Mouse (Mus musculus) right cerebral cortex, adult 2 months (tissue): ENCODE data around the gene Fsd2.

Experiments
- DNase-seq, 2 experiments: peaks; one replicate each; pipeline ENCODE4 v3.0.0; 2021 to 2022; ENCODE audit warnings: low spot score in 2 of 2

Fsd2 gene

DNA sequence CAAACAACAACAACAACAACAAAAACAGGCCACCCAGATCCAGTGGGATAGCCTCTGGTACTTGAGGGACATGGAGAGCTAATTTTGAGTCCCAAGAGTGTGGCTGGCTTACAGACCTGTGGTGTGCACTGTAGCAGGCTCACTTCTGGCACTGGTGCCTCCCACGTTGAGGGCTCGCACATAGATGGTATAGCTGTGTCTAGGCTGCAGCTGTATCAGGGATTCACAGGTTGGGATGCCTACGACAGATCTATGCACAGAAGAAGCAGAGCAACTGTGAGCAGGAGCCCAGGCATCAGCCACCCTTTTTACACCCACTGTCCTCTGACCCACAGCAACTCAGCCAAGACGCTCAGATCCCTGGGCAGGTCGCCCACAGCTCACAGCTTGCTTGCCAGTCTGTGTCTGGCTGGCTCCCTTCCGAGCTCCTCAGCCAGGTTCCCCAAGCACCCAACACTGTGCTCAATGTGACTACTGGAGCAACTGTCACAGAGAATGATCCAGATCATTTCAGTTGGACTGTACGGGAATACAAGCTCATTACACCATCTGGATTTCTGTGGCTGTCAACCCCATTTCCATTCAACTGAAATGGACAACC is 24.7 kb downstream of the Fsd2 start:
- DNase-seq: peak; percentile 41 to 78

DNA sequence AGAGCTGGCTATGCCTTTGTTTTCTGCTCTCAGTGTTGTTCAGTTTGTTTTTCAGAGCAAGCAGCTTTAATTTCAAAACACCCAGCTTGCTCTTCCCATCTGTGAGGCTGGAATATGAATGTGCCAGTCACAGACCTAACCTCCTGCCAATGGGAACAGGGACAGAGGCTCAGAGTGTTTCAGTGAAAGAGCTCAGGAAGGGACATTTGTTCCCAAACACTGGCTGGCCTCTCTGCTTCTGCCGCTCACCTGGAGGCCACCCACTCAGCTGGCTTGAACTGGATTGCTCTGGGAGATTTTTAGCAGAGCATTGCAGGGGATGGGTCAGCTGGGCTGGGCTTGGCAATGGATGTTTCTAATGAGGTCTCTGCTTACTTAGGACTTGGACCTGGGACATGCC is 25.7 kb downstream of the Fsd2 start:
- DNase-seq: no peak

DNA sequence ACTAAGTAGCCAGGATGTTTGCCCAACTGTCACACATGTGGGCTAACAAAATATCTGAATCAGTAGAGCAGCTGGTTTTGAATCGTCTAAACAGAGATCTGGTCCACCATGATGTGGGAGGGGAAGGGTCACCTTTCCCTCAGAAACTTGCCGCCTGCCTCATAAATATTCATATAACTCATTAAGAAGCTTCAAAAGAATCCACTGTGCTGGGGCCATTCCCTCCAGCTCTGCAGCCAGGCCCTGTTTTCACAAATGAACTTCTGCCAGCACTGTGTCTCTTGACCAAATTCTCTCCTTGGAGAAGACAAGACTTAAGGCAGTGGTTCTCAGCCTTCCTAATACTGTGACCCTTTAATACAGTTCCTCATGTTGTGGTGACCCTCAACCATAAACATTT is 27.2 kb downstream of the Fsd2 start:
- DNase-seq: no peak

DNA sequence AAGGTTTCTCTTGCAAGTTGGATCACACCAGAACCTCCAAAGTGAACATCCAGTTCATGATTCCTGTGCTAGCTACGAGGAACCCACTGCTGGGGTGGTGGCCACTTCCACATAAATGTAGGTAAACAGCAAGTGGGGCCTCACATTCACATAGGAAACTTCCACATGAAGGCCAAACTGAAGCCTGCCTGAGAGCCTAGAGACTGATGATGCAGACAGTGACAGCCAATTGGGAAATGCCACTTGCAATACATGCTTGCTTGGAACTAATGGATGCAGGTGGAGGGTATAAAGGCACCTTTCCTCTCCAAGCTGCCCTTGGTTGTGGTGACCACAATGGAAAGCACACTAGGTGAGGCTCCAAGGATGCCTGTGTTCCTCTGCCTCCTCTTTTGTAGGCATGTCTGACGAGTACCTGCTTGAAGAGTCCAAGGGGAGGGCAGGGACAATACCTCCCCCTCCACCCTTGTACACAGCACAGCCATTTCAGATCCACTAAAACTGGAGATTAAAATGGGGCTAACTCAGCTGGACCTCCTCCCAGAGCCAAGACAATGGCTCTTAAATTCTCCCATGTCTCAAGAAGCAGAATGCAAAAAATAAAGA is 28.6 kb downstream of the Fsd2 start:
- peak; percentile 34 to 55 for DNase-seq

DNA sequence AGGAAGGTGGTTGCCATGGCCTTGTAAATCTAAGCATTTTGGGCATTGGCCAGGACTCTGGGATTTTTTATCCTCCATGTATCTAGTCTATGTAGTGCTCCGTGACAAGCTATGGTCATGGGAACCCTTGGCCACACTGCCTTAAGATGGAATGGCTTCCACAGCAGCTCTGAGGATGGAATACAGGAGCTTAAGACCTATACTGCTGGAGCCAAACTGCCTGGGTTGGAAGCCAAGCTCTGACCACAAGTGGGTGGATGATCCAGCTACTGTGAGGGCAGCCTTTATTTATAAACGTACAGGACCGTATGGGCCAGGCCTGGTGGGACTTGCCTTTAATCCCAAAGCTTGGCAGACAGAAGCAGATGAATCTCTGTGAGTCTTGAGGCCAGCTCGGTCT is 30.3 kb downstream of the Fsd2 start:
- no peak for DNase-seq

DNA sequence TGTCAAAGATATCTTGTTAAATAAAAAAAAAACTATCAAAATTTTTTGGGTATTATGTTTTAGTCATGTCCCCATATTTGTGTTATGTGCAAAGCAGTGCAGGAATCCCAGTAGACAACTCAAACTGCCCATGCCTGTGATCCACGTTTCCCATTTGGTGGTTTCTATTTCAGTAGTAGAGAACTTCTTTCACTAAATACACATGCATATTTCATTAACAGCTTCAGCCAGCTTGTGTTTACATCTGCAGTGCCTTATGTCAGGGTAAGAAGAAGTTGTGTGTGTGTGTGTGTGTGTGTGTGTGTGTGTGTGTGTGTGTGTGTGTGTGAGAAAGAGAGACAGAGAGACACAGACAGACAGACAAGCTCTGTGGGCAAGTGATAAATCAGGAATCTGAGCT is 35.3 kb downstream of the Fsd2 start:
- no peak for DNase-seq

DNA sequence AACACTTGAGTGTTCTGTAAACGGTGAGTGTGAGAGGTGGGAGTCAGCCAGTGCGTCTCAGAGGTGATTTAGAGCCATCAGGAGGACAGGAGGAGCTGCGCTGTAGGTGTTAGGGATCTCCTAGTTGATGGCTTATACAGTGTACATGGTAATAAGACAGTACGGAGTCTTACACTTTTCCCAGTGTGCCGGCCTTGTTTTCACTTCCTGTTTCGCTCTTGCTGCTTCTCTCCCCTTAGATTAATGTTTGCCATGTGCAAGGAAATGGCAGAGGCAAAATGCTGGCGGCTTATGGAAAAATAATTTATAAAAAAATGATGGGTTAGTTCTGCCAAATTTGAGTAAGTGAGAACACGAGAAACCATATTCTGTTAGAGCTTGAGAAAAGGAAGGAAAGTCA is 37.8 kb downstream of the Fsd2 start:
- no peak for DNase-seq

DNA sequence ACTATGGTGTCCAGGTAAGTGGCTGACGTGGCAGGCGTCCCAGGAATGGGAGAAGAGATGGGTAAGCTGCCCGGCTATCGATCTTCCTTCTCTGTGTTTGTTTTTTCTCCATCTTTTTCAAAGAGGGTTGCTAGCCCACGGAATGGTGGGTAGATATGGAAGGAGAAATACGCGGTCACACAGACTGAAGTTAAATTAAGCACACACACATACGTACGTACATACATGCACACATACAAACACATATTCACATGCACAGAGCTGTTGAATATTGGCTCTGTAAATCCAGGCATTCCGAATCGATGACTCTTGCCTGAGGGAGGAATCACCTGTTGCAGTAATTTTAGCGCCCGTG is 43.1 kb downstream of the Fsd2 start:
- no peak for DNase-seq

DNA sequence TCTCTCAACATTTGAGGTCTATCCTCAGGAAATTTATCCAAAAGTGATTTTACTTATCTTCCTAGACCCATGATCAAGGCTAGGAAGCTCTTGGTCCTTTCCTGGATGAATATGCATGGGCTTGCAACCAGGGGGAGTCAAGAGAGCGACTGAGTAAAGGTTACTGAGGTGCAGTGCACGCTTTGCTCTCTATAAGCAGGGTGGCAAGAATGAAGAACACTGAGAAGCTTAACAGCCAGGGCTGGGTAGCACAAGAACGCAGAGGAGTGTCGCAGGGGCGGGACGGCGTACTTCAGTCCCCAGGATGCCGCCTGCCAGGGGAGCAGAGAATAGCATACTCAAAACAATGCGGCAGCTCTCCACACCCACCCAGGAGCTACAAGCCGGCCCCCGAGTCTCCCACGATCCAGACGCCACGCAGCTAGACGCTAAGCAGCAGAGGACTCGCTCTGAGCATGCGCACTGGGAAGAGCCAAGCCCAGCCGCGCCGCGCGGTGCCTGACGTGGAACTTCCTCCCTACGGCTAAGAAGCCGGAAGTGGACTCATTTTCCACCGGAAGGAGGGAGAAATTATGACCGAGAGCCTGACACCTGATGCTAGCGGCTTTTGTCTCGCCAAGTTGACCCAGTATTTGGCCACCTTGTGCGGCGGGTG is 43.6 kb downstream of the Fsd2 start:
- peak; percentile 90 for DNase-seq

DNA sequence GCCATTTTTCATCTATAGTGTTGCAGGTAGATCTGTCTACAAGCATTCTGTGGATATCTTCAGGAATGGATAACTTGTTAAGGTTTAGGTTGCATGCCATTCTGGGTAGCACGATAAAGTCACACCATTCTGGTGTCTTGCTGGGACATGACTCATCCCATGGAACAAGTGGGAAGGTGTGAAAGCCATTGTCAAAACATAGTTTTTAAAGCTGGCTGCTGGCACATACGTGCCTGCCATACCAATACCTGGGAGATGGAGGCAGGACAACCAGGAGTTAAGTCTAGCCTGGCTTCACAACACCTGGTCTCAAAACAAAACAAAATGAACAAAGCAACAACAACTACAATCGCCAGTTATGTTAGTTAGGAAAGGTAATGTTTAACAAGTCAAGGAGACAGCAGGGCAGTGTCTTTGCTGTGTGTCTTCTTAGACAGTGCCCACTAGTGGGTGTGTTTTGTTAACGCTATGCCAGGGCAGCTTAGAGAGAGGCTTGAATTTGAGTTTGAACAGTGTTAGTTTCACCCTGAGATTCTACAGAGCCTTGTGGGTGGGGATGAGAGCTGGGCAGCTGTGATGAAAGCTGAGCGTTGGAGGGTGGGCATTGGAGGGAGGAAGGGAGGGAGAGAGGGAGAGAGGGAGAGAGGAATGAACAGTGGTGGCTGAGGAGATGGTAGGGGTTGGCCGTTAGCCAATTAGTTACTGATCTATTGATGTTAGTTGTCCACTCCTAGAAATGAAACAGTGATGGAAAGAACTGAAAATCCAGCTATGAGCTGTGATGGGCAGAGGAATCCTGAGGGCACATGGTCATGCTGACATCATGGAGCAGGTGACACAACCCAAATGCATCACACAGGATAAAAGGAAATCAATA is 50.4 kb downstream of the Fsd2 start:
- peak; percentile 51 to 65 for DNase-seq

DNA sequence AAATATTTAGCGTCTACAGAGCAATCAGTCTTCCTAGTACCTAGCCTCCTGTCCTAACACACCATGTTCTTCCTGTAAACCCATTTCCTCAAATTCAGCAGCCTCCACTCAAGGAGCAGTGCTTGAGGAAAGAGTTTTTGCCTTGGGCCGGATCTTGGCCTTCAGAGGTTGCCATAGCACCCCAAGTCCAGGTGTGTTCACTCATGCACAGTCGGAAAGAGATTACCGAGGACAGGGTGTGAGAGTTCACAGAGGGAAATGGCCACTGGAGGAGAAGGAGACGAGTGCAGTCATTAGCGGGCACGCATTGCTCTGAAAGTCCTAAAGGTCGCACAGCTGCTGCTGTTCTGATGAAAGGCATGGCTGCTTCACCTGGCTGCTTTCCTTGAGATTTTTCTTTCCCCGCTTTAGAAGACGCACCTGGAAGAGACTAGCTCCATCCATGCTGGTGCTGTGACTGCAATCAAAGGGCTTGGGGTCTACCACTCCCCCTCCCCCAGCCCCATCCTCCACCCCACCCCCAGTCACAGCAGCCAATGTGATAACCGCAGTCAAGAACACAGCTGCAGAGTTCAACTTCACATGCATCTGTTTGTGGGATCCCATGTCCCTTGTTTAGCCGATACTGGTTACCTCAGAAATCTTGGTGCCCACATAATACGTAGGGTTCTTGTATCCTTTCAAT is 51.7 kb downstream of the Fsd2 start:
- no peak for DNase-seq

DNA sequence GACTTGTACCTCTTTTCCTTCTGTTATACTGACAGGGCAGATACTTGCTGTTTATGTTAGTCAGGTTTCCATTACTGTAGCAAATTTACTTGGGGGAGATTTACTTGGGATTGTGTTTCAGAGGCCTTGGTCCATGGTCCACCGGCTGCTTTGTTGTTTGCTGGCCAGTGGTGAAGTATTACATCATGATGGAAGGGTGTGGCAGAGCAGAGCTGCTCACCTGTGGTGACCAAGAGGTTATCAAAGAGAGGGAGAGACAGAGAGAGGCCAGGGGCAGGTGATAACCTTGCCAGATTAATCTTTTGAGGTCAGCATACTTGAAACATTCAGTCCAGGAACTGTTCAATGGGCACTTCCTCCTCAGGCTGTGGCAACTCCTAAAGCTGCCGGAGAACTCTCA is 65.7 kb downstream of the Fsd2 start:
- no peak for DNase-seq

DNA sequence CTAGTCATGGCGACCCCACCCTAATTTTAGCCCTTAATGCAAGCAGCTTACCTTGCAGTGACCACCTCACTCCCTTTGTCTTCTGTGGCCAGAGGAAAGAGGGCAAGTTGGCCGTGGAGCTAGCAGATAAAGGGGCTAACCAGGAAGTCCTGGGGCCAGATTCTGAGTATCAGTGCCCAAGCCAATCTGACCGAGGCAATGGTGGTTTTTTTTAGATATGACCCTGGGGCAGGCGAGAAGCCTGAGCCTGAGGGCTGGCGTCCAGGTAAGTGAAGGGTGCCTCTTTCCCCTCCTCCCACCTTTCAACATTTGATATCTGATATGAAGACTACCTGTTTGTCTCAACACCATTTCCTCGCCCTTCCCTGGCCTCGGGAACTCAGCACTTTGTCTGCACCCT is 68.6 kb downstream of the Fsd2 start, which contains the start of gene BC048679:
BC048679 (minus strand) TSS at position 101 of the 400 bp plus-strand sequence.
- no peak for DNase-seq

DNA sequence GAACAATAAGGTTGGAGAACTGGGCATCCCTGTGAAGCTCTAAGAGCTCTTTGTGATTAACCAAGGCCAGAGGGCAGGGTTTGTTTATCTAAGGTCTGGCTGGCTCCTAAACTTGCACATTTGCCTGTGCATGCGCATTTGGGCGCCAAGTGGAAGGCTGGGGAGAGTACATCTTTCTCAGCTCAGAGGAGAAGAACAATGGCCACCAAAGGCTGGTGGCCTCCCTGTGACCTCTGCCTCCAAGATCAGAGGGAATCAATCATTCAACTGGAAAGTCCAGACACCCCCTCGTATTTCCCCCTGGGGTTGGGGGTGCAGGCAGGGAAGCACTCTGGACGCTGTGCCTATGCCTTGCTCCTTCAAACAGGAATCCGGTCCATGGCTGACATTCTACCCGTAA is 69.6 kb downstream of the Fsd2 start:
- no peak for DNase-seq

DNA sequence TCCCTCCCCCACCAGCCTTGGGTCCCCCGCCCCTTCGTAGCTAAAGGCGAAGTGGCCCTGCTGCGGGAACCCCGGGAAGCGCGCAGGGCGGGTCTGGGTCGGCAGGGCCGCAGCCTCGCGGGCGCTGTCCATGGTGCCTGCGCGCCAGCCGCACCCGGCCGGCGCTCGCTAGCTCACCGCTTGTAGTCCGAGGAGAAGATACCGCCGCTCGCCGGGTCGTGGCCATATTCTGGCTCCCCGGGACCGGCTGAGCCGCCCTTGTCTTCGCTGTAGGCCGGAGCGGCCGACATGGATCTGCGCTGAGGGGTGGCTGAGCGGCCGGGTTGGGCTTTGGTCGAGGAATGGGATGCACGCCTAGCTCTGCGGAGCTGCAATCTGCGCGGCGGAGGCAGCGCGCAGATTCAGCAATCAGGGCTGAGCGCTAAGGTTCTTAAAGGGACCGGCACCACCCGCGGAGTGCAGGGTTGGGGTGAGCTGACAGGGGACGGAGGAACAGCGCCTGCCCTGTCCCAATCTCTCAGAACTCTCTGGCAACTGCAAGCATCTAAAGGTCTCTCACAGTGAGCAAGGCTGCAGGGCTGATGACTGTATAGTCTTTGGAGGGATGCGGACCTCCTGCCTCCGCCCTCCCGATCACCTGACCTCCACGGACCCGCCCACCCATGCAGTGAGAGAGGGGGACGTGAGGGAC is 73.3 kb downstream of the Fsd2 start, which contains the start of gene Ap3b2:
Ap3b2 (minus strand) TSS at position 595 of the 691 bp plus-strand sequence.
- peak; percentile 76 to 82 for DNase-seq

DNA sequence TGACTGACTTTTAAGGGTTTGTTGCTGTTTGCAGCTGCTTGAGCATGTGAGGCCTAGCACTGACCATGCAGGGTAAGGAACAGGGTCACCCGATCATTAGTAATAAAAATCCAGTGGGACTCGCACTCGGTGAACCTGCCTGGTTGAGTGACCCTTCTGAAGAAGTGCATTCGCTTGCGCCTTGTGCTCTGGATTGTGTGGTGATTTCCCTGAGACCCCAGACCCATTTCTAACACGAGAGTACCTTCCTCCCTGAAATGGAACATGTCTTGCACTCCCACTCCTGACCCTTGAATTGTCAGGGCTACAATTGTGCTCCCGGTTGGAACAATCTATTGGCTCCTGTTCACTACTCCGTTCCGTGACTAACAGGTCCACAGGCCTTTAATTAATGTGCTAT is 74.1 kb downstream of the Fsd2 start:
- no peak for DNase-seq

DNA sequence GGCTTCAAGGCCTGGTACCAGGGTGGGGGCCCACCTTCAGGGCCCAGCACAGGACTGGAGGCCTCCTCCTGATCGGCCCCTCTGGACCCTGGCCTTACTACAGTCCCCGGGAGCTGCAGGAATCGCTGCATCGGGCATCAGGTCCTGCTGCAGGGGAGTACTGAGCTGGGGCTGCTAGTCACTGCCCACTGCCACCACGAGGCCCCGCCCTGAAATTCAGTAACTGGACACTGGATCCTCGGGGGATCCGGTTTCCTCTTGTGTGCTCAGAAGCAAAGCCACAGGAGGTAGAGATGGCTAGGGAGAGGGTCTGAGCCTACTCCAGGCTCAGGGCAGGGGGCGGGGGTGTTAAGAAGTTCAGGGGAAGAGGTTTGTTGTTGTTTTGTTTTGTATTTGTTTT is 77.1 kb downstream of the Fsd2 start:
- DNase-seq: no peak
